Mouse (Mus musculus): ENCODE measurements around the gene Usf1. TPM values are rescaled to one million over a fixed set of nuclear protein-coding genes. Genes with fewer than 3 reads are reported as not detected.

Usf1 gene
- 152 and 154 TPM in 2 replicates for polyA plus RNA-seq (2014; fragmentation: Nextera tagmentation; extraction: Ambion mirVana)

GRCm38 (mm10) chr1:171410947-171411484, at the start of gene Usf1:
Gene Usf1 (plus strand): TSS chr1:171411313.
- peak within 1 kb of the TSS; percentile 74 for H3K27ac ChIP-seq (ENCODE audit: low read depth, low read length)
- ATAC-seq (ENCODE audit: low FRiP score): peak; percentile 98

GRCm38 (mm10) chr1:171365934-171366333, 45.2 kb upstream of the Usf1 start:
- H3K9ac ChIP-seq (ENCODE audit: low read length): no peak overlapping the region
- H3K4me2 ChIP-seq: no peak overlapping the region
- no peaks in the 10 kb centered on the region for H3K9me3 ChIP-seq (ENCODE audit: control insufficient read depth, low read length)
- no peak overlapping the region for H3K4me3 ChIP-seq (ENCODE audit: low read depth, low read length)
- DNase-seq (ENCODE audit: low spot score, missing footprints) (no peak), ATAC-seq (ENCODE audit: low FRiP score) (no peak)
- 73% methylated on average over 7 of the region's 7 CpGs for WGBS
- H3K27me3 ChIP-seq (ENCODE audit: control insufficient read depth, insufficient read depth, low read length): no peaks in the 10 kb centered on the region
- no peaks in the 10 kb centered on the region for H3K36me3 ChIP-seq (ENCODE audit: control insufficient read depth, insufficient read depth, low read length)
- H3K27ac ChIP-seq (ENCODE audit: low read depth, low read length): no peak overlapping the region
- H3K4me1 ChIP-seq (ENCODE audit: control insufficient read depth, insufficient read depth, low read length): no peaks in the 10 kb centered on the region; the same call in 1 of the 2 replicates

More at GRCm38 (mm10) chr1:171410947-171411484, at the start of gene Usf1:
- under 1% methylated on average over 36 of the region's 36 CpGs for WGBS
- Histone ChIP-seq H3K27me3 (ENCODE audit: control insufficient read depth, insufficient read depth, low read length) (peaks cover 4% of the 10 kb centered on the region; the same call in 1 of the 2 replicates), H3K36me3 (ENCODE audit: control insufficient read depth, insufficient read depth, low read length) (peaks cover 5% of the 10 kb centered on the region), H3K9me3 (ENCODE audit: control insufficient read depth, low read length) (no peaks in the 10 kb centered on the region), H3K4me3 (ENCODE audit: low read depth, low read length) (peak within 1 kb of the TSS; percentile 93), H3K9ac (ENCODE audit: low read length) (peak within 1 kb of the TSS; percentile 93), H3K4me2 (peak within 1 kb of the TSS; percentile 40), H3K4me1 (ENCODE audit: control insufficient read depth, insufficient read depth, low read length) (peaks cover 9% of the 10 kb centered on the region; the same call in 1 of the 2 replicates)
- peak; percentile 99 for DNase-seq (ENCODE audit: low spot score, missing footprints)

GRCm38 (mm10) chr1:171369845-171370556, 41.1 kb upstream of the Usf1 start, which contains the start of gene Nectin4:
Gene Nectin4 (plus strand): TSS chr1:171370099.
- no peak for ATAC-seq (ENCODE audit: low FRiP score)
- Histone ChIP-seq H3K4me1 (ENCODE audit: control insufficient read depth, insufficient read depth, low read length) (peaks cover 8% of the 10 kb centered on the region), H3K27me3 (ENCODE audit: control insufficient read depth, insufficient read depth, low read length) (no peaks in the 10 kb centered on the region), H3K36me3 (ENCODE audit: control insufficient read depth, insufficient read depth, low read length) (no peaks in the 10 kb centered on the region), H3K9ac (ENCODE audit: low read length) (no peak within 1 kb of the TSS), H3K4me3 (ENCODE audit: low read depth, low read length) (no peak within 1 kb of the TSS), H3K9me3 (ENCODE audit: control insufficient read depth, low read length) (no peaks in the 10 kb centered on the region), H3K4me2 (no peak within 1 kb of the TSS), H3K27ac (ENCODE audit: low read depth, low read length) (no peak within 1 kb of the TSS)
- WGBS: 42% methylated on average over 20 of the region's 20 CpGs
- DNase-seq (ENCODE audit: low spot score, missing footprints): peak; percentile 64

GRCm38 (mm10) chr1:171372880-171373279, 38.2 kb upstream of the Usf1 start:
- Histone ChIP-seq H3K27me3 (ENCODE audit: control insufficient read depth, insufficient read depth, low read length) (no peaks in the 10 kb centered on the region), H3K9me3 (ENCODE audit: control insufficient read depth, low read length) (no peaks in the 10 kb centered on the region), H3K27ac (ENCODE audit: low read depth, low read length) (no peak overlapping the region), H3K4me3 (ENCODE audit: low read depth, low read length) (no peak overlapping the region), H3K36me3 (ENCODE audit: control insufficient read depth, insufficient read depth, low read length) (no peaks in the 10 kb centered on the region), H3K9ac (ENCODE audit: low read length) (no peak overlapping the region), H3K4me2 (no peak overlapping the region), H3K4me1 (ENCODE audit: control insufficient read depth, insufficient read depth, low read length) (peaks cover 8% of the 10 kb centered on the region)
- ATAC-seq (ENCODE audit: low FRiP score): no peak
- WGBS: 40% methylated on average over 3 of the region's 3 CpGs
- DNase-seq (ENCODE audit: low spot score, missing footprints): peak; percentile 49

DNA sequence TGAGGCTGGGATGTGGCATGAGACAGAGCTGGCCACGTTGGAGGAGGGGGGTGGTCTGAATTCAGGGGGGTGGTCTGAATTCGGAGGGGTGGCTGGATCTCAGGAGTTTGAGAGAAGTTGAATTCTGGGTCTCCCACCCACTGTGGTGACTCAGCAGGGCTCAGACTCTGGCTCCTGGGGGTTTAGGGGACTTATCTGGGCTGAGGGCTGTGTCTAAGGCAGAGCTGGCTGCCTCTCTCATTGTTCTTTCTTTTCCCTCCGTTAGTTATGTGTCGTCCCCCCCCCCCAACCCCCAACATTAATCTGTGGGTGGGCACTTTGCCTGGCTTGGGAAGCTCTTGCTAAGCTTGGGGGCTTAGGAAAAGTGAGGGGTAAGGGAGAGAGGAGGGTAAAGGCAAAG, 37.2 kb upstream of the Usf1 start:
- no peaks in the 10 kb centered on the region for H3K27me3 ChIP-seq (ENCODE audit: control insufficient read depth, insufficient read depth, low read length)
- no peak overlapping the region for H3K27ac ChIP-seq (ENCODE audit: low read depth, low read length)
- 0% methylated on average over 4 of the region's 4 CpGs for WGBS
- H3K4me2 ChIP-seq: no peak overlapping the region
- peak; percentile 91 for DNase-seq (ENCODE audit: low spot score, missing footprints)
- H3K9me3 ChIP-seq (ENCODE audit: control insufficient read depth, low read length): no peaks in the 10 kb centered on the region
- no peaks in the 10 kb centered on the region for H3K36me3 ChIP-seq (ENCODE audit: control insufficient read depth, insufficient read depth, low read length)
- no peak overlapping the region for H3K4me3 ChIP-seq (ENCODE audit: low read depth, low read length)
- peak overlapping the region; percentile 24; the same call in 1 of the 2 replicates for H3K9ac ChIP-seq (ENCODE audit: low read length)
- H3K4me1 ChIP-seq (ENCODE audit: control insufficient read depth, insufficient read depth, low read length): peaks cover 8% of the 10 kb centered on the region
- ATAC-seq (ENCODE audit: low FRiP score): peak; percentile 49; the same call in 1 of the 2 replicates

DNA sequence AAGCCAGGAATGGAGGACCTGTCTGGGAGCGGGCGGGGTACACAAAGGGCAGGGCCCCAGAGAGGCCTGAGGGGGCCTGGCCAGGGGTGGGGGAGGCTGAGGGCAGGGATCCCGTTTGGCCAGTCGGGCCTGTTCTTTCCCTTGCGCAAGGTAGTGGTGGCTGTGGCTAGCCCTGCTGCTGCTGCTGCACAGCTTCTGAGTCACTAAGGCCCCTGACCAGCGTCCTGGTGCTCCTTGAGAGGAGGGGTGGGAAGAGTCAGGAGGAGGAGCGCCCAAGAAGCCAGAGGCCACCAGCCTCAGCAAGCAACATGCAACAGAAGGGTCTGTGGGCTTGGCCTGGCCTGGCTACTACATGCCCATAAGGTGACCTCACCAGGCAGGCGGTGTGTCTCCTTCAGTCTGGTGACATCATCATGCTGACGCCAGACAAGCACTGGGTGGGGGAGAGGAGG, 35.4 kb upstream of the Usf1 start:
- Histone ChIP-seq H3K36me3 (ENCODE audit: control insufficient read depth, insufficient read depth, low read length) (no peaks in the 10 kb centered on the region), H3K9me3 (ENCODE audit: control insufficient read depth, low read length) (no peaks in the 10 kb centered on the region), H3K4me1 (ENCODE audit: control insufficient read depth, insufficient read depth, low read length) (peaks cover 12% of the 10 kb centered on the region), H3K4me3 (ENCODE audit: low read depth, low read length) (no peak overlapping the region), H3K27ac (ENCODE audit: low read depth, low read length) (no peak overlapping the region), H3K4me2 (no peak overlapping the region), H3K9ac (ENCODE audit: low read length) (no peak overlapping the region), H3K27me3 (ENCODE audit: control insufficient read depth, insufficient read depth, low read length) (peaks cover 1% of the 10 kb centered on the region; the same call in 1 of the 2 replicates)
- WGBS: 55% methylated on average over 9 of the region's 9 CpGs
- ATAC-seq (ENCODE audit: low FRiP score) (no peak), DNase-seq (ENCODE audit: low spot score, missing footprints) (peak; percentile 2)

DNA sequence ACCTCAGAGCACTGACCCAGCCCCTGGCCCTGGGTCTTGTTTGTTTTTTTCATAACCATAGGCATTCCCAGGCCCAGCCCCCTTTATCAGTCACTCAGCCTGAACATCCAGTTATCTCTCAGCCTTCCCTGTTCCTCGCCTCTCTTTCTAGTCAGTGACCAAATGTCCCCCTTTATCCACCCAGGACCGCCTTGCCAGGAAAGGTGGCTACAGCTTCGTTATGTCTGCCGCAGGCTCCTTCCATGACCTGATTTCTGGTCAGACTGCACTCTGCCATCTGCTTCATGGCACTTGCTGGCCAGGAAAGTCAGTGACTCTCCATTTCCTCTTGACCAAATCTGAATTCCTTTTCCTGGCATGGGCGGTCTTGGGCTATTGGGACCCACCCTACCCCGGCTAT, 32.8 kb upstream of the Usf1 start:
- Histone ChIP-seq H3K27me3 (ENCODE audit: control insufficient read depth, insufficient read depth, low read length) (peaks cover 2% of the 10 kb centered on the region; the same call in 1 of the 2 replicates), H3K4me3 (ENCODE audit: low read depth, low read length) (no peak overlapping the region), H3K4me1 (ENCODE audit: control insufficient read depth, insufficient read depth, low read length) (peaks cover 12% of the 10 kb centered on the region), H3K4me2 (no peak overlapping the region), H3K9me3 (ENCODE audit: control insufficient read depth, low read length) (no peaks in the 10 kb centered on the region), H3K9ac (ENCODE audit: low read length) (no peak overlapping the region), H3K27ac (ENCODE audit: low read depth, low read length) (no peak overlapping the region), H3K36me3 (ENCODE audit: control insufficient read depth, insufficient read depth, low read length) (no peaks in the 10 kb centered on the region)
- WGBS: 82% methylated on average over 6 of the region's 6 CpGs
- no peak for ATAC-seq (ENCODE audit: low FRiP score)
- peak; percentile 23 for DNase-seq (ENCODE audit: low spot score, missing footprints)

DNA sequence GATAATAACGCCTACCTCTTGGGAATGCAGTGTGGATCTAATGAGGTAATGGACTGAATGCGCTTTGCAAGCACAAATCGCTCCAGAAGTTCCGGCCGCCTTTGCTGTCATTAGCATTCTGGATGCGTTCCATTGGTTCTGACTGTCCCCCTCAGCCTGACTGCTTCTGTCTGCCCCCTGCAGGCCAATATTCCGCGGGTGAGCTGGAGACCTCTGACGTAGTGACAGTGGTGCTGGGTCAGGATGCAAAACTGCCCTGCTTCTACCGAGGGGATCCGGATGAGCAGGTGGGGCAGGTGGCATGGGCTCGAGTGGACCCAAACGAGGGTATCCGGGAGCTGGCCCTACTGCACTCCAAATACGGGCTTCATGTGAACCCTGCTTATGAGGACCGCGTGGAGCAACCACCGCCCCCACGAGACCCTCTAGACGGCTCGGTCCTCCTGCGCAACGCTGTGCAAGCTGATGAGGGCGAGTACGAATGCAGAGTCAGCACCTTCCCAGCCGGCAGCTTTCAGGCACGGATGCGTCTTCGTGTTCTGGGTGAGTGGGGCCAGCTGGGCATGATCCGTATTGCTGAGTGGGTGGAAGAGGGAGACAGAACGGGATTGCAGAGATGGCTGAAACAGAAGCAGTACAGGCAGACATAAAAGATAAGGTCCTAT, 31.0 kb upstream of the Usf1 start:
- H3K27ac ChIP-seq (ENCODE audit: low read depth, low read length): no peak overlapping the region
- WGBS: 5% methylated on average over 31 of the region's 31 CpGs
- peak overlapping the region; percentile 22 for H3K4me3 ChIP-seq (ENCODE audit: low read depth, low read length)
- peak; percentile 91 for ATAC-seq (ENCODE audit: low FRiP score)
- H3K4me2 ChIP-seq: peak overlapping the region; percentile 46
- H3K9ac ChIP-seq (ENCODE audit: low read length): peak overlapping the region; percentile 40; the same call in 1 of the 2 replicates
- peaks cover 4% of the 10 kb centered on the region; the same call in 1 of the 2 replicates for H3K4me1 ChIP-seq (ENCODE audit: control insufficient read depth, insufficient read depth, low read length)
- H3K9me3 ChIP-seq (ENCODE audit: control insufficient read depth, low read length): no peaks in the 10 kb centered on the region
- DNase-seq (ENCODE audit: low spot score, missing footprints): peak; percentile 98
- peaks cover 2% of the 10 kb centered on the region; the same call in 1 of the 2 replicates for H3K27me3 ChIP-seq (ENCODE audit: control insufficient read depth, insufficient read depth, low read length)
- no peaks in the 10 kb centered on the region for H3K36me3 ChIP-seq (ENCODE audit: control insufficient read depth, insufficient read depth, low read length)

Measured in midbrain, embryonic 11.5 days (tissue).